Mouse (Mus musculus) brain, embryonic 14.5 days (tissue): ENCODE data around the gene Zfp882.

Experiments used
- CTCF ChIP-seq: fragments of 200-500 bp; IDR thresholded peaks from 2 replicates; pipeline ENCODE4 v1.5.1; 2012; ENCODE audit warnings: inconsistent platforms, mild to moderate bottlenecking, moderate library complexity, borderline replicate concordance; ENCODE audit not compliant: insufficient read depth, insufficient read length; ENCODE audit errors: extremely low read depth
- POLR2A ChIP-seq: fragments of 200-500 bp; IDR thresholded peaks from 2 replicates; pipeline ENCODE4 v1.6.1; 2012; ENCODE audit warnings: mild to moderate bottlenecking, inconsistent platforms, borderline replicate concordance; ENCODE audit not compliant: poor library complexity, insufficient read depth, insufficient read length, severe bottlenecking; ENCODE audit errors: extremely low read depth

DNA sequence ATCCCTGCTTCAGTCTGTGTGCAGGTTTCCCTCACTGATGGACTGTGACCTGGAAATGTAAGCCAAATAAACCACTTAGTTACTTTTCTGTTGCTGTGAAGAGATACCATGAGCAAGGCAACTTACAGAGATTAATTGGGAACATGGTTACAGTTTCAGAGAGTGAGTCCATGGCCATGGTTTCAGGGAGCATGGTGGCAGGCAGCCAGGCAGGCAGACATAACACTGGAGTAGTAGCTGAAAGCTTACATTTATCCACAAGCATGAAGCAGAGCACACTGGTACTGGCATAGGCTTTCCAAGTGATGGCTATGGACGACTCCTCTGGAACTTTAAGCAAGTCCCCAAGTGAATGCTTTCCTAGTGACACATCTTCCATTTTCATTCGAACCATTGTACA lies 56.8 kb downstream of the Zfp882 start:
- TF ChIP-seq CTCF: no peak
- no peak for TF ChIP-seq POLR2A
